Mouse (Mus musculus) liver (tissue): ENCODE measurements around the gene Smg5.
"Not testable (repeated sequence)": the region's sequence is repeated elsewhere in the genome, so short reads cannot be mapped to it uniquely, and the experiment has no call there.

Source experiments
- DNase-seq: peaks from one replicate; pipeline ENCODE4 v3.0.0-alpha.2; 2020; ENCODE audit warnings: mixed read lengths

Smg5 gene

DNA sequence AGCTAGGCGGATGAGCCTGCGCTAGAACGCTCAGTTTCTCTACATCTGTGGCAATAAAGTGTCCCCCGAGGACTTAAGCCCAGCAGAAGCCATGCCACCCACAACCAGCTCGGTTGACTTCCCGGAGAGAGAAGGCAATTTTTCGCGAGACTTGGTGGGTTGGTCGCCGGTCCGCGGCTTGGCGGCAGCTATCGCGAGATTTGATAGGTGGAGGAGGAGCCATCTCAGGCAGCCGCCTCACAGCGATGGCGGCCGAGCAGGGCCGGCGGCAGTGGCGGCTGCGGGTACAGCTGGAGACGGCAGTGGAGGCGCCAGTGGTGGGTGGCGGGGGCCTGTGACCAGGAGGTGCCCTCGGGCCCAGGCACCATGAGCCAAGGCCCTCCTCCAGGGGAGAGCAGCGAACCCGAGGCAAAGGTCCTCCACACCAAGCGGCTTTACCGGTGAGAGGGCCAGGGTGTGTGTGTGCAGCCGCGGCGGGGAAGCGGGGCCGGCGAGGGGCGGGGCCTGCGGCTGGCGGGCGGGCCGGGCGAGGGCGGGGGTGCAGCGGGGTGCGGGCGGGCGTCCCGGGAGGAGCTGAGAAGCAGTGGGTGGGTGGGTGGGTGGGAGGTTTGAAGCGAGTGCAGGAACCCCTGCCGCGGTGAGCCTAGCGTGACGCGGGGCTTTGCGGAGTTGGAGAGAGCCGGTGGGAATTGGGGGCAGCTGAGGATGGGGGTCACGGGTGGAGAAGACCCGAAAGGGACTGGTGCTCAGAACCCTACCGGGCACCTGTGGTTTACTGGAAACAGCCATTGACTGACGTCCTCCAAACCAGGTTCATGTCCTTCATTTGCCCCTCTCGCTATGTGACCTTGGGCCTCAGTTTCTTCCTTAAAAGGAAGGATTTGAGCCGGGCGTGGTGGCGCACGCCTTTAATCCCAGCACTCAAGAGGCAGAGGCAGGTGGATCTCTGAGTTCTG lies at the start of gene Smg5, which contains the start of gene Tmem79:
Smg5 (plus strand) TSS at position 203 of the 956 bp plus-strand sequence.
Tmem79 (minus strand) TSS at position 91 of the 956 bp plus-strand sequence.
- DNase-seq = peak; percentile 96

DNA sequence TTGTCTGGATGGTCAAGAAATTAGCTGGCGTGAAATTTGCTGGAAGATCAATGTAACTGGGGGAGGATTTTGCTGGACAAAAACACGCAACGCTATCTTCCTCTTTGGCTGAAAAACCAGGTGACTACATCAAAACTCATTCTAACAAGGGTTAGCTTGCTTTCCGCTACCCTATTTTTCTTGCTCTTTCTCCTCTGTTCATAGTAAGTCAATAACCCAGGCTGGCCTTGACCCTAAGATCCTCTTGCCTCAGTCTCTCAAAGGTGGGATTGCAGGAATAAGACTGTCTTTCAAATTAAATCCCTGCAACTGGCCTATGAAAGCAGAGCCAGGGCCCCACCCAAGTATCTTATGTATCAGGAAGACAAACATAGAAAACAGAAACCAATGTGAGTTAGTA lies 49.0 kb upstream of the Smg5 start, which contains the start of gene Gm38392:
Gm38392 (minus strand) TSS at position 101 of the 400 bp plus-strand sequence.
- no peak for DNase-seq

DNA sequence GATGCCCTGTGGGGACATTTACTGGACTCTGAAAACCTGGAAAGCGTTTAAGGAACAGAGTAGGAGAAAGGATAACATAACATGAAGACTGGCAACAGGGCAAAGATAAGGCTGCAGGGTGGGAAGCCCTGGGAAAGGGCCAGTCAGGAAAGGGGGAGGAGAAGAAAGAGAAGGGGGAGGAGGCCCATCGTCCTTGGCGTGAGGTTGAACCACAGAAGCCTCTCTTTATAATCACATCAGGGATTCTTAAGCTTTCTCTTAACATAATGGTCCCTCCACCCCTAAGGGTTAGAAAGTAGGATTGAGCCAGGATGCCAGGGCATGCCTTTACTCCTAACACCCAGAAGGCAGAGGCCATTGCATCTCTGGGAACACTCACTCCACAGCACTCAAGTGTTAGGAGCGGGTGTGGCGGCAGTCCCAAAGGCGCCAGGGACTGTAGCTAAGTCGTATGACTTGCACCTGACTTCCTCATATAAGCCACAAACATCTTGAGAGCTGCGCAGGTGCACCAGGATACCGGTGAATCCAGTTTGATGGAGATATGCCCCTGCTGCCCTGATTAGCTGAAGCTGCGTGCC lies 47.8 kb upstream of the Smg5 start:
- not testable (repeated sequence) for DNase-seq

DNA sequence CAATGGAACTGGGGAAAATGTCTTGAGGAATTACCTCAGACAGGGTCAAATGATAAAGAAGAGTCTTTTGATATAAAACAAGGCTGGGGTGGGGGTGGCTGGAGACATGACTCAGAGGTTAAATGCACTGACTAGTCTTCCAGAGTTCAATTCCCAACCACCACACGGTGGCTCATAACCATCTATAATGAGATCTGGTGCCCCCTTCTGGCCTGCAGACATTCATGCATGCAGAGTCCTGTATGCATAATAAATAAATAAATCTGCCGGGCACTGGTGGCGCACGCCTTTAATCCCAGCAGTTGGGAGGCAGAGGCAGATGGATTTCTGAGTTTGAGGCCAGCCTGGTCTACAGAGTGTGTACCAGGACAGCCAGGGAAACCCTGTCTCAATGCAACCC lies 44.1 kb upstream of the Smg5 start:
- peak; percentile 15 for DNase-seq

DNA sequence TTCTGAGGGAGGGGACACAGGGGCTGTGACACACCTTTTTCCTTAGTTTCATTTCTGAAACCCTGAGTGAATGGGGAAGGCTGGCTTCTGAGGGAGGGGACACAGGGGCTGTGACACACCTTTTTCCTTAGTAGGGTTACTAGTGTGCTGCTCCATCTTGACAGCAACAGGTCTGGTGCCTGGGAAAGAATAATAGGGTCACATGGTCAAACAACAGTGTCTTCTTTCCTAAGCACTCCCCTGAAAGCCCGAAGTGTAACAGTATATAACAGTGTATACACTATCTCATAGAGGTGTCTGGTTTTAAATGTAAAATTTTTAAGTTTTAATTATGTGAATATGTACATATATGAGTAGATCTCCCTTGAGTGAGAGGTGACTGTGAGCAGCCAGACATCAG lies 40.8 kb upstream of the Smg5 start:
- DNase-seq = not testable (repeated sequence)

DNA sequence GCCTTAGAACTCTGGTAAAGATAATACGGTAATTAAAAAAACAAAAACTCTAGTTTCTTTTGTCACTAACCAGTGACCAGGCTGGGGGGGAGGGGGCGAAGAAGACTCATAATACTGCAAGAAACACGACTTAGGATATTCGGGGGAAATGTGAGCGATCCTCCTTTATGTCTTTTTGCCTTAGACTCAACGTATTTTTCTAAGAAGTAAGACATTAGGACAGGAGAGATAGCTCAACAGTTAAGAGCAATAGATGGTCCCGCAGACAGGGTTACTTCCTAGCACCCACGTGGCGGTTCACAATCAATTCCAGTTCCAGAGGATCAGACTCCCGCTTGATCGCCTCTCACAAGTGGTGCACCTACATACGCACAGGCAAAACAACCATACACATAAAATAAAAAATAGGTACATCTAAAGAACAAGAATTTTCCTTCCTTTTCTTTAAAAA lies 39.9 kb upstream of the Smg5 start:
- no peak for DNase-seq

DNA sequence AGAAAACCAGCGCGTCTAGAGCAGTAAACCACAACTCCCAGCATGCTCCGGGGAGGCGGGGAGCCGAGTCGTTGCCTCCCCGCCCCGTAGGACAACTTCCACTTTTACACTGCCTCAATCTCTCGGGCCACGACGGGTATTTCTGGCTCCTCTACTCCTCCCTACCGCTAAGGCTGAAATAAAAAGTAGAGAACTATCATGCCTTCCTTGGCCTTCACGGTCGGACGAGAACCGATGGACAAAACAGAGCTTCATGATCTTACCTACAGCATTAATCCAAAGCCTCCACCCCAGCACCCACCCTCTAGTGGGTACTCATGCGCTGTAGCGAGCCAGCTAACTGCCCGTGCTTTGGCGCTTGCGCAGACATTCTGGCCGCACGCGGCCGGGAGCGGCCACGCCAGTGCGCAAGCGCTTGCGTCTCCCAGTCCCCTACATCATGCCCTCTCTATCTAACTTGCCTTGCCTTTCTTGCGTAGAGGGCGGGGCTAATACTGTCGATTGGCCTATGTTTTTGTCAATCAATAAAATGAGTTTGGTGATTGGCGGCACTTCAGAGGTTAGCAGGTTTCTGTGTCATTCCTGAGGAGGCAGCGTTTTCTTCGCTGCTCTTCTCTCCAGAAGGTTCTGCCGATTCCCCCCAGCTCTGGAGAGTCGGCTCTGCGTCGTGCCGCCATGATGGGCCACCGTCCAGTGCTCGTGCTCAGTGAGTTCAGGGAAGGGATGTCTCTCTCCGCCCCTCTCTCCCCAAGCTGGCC lies 39.3 kb upstream of the Smg5 start, which contains the start of the genes Tsacc and Cct3:
Tsacc (minus strand) TSS at position 439 of the 758 bp plus-strand sequence.
Cct3 (plus strand) TSS at position 556 of the 758 bp plus-strand sequence.
- peak; percentile 96 for DNase-seq

DNA sequence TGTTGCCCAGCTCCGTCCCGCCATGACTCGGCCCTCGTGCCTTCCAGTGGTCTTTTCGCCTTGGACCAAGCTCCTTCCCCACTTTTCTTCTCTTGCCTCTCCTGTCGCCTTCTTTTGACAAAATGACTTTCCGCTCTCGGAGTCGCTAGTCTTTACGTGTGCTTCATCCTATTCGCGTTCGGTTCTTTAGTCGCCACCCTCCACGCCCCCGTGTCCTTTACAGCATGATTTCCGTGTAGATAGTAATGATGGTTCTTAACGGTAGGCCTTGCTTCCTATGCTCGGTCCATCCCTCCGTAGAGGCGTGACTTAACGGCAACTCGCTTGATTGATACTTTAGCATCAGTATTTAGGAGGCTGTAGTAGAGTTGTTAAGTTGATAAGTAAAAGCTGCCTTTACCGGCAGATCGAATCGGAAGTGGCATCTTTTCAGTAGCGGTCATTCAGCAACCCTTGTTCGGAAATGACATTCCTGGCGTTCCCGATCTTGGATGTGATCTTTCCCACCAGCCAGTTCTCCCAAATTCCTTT lies 38.7 kb upstream of the Smg5 start:
- peak; percentile 45 for DNase-seq

DNA sequence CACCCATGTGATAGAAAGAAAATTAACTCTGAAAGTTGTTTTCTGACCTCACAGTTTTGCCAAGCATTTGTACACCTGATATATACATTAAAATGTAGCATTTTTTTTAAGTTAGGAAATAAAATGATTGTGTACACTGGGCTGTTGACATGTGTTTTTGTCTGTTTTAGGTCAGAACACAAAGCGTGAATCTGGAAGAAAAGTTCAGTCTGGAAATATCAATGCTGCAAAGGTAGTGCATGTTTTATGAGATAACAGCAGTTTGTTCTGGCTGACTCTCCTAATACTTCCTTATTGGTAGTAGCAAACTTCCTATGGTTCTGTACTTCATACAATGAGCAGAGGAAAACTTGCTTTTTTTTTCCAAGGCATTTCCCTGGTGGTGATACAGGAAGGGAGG lies 36.9 kb upstream of the Smg5 start:
- no peak for DNase-seq

DNA sequence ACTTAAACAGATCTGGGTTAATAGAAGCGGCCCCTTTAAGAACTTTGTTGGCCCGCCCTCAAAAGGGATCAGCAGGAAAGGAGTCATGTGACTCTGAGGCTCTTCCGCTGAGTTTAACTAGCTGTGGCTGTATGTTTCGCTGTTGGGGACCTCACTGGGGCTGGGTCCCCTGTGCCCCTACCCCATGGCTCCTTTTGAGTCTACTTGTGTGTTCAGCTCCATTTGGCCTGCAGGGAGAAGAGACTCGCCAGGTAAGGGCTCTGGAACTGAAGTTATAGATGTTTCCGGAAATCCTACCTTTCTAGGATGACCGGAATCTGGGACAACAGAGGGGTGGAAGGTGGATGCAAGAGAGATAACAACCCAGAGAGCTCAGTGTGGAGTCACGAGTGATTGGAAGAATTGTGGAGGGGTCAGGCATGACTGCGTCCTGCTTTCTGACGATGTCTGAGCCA lies 11.1 kb upstream of the Smg5 start, which contains the start of gene Glmp:
Glmp (plus strand) TSS at position 73 of the 455 bp plus-strand sequence.
- DNase-seq = peak; percentile 66

DNA sequence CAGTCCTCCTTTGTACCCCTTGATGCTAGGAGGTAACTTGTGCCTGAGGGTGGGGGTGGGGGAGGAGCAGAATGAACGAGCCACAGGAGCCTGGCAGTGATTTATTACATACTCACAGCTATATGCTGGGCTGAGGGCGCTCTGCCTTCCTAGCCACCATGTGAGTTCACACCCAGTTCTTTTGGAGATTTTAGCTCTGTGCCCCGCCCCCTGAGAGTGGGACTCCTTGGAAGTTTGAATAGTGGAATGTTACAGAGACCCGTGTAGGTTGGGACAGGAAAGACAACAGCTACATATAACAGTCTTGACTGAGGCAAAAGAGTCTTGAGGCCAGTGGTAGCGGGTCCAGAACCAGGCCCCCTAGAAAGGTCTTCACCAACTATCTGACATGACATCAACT lies 7.1 kb upstream of the Smg5 start:
- DNase-seq = no peak

DNA sequence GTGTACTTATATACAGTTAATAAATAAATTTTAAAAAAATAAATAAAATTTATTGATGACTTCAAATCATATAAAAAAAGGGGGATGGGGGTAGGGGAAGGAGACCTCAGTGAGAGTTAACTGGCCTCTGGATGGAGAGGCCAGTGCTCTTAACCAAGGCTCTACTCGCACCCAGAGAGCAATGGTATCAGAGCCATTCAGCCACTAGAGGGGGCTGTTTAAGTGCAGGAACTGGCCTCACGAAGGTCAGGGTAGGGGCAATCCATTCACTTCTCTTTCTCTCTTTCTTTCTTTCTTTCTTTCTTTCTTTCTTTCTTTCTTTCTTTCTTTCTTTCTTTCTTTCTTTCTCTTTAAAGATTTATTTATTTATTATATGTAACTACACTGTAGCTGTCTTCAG lies 4.8 kb upstream of the Smg5 start:
- peak; percentile 78 for DNase-seq

DNA sequence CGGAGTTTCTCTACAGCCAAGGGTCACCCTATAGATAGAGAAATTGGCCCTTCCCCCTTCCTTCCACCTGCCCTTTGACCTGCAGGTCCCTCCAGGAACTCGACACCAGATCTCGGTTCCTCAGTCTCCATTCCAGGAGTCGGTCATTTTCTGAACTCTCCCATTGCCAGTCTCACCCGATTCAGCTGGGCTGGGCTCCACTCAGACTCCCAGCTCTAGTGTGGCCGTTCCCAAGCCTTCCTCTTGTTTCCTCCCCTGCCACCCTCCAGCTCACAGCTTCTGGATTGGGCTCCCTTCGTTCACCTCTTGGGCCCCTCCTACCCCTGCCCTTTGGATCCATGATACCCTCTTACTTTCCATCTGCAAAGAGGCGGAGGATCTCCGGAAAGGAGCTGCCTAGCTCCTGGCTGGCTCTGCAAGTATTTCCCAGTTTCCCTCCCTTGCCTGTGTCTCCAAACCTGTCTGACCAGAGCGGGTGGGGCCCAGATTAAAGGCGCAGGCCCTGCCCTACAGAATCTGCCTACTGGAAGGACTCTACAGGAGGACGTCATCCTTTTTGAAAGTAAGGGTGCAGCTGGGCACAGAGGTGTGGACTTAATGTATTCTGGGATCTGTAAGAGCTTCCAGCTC lies 1.9 kb upstream of the Smg5 start:
- peak; percentile 80 for DNase-seq

DNA sequence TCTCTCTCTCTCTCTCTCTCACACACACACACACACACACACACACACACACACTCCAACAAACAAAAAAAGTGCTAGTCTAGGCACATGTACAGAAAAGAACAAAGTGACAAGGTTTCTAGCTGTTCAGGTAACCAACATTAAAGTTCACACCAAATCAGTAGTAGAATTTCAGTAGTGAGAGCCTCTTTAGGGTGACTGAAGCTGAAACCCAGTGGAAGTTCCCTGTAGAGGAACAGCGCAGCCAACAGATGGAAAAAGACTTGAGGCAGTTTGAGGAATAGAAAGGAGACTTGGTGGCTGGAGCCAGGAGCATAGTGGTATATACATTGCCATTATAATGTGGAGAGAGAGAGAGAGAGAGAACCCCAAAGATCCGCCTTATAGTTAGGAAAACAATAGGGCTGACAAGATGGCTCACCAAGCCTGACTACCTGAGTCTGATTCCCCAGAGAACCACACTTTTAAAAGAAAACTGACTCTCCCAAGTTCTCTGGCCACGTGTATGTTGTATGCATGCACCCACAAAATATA lies 1.1 kb upstream of the Smg5 start:
- no peak for DNase-seq

DNA sequence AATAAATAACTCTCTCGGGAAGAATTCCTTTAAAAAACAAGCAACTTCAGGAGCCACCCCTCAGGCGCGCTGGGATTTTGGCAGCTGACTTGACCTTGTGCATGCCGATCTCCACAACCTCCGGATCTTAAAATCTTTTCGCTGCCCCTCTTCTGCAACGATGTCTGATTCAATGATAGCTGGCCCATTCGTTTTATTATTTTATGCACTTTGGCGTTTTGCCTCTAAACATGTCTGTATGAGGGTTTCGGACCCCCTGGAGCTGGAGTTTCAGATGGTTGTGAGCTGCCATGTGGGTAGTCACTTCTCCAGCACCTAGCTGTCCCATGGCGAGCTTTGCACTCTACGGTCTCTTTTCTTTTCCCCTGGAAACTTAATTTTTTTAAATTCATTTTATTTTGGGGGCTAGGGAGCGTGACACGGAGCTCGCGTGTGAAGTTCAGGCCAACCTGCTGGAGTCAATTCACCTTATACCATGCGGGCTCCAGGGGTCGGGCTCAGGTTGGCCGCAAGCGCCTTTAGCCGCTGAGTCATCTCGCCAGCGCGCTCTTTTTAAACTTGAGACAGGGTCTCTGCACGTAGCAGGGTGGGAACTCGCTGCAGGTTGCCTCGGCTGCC lies 515 bp upstream of the Smg5 start:
- DNase-seq = peak; percentile 47

DNA sequence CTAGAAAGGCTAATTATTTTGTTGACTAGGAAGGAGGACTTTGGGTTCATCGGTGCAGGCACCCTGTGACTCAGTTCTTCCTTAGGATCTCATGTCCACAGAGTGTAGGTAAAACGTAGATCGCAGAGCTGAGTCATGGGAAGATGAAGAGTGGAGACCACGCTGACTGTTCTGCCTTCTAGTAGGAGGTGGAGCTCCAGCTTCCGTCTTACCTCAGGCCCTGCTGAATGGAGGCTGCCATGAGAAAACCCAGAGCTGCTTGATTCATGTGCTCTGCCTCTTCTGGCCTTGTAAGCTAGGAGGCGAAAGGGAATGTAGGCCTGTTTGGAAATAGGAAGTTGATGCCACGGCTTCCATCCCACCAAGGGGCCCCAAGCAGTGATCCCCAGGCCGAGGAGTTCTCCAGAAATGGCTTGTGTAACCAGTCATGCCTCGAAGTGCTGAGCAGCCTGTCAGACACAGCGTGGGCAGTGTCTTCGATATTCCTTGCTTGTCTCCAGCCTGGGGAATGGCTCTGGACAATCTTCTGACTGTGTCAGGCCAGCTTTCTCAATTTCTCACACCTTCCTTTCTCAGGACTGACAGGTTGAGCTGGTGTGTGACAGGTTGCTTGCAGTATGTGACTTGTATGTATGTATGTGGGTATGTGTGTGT lies 1.4 kb downstream of the Smg5 start:
- peak; percentile 74 for DNase-seq

DNA sequence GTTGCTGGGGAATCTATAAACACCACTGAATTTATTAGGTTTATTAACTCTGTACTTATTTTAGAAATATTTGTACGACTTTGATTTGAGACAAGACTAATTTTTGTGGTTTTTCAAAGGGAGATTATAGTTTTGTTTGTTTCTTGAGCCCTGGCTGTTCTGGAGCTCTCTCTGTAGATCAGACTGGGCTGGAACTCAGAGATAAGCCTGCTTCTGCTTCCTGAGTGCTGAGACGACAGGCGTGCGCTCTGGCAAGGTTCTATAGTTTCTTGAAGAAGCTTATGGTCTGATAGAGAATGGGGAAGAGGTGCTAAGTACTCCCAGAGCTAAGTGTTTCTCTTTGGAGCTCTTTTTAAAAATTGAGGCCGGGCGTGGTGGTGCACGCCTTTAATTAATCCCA lies 2.3 kb downstream of the Smg5 start:
- DNase-seq = peak; percentile 79

DNA sequence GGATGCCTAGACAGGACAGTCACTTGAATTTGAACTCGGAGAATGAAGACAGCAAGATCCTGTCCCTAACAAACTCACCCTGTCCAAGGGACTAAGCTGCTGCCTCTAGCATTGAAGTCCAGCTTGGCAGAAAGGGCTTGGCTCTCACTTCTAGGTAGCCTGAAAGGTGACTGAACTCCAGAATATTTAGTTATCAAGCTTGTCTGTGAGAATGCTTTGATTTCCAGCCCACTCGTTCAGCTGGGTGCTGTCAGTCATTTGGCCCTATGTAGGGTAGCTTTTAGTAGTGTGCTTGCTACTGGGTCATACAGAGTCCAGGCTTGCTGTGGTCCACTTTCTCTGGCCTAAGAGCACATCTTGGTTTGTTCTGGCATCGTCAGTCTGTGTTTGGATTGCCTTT lies 2.9 kb downstream of the Smg5 start:
- no peak for DNase-seq

DNA sequence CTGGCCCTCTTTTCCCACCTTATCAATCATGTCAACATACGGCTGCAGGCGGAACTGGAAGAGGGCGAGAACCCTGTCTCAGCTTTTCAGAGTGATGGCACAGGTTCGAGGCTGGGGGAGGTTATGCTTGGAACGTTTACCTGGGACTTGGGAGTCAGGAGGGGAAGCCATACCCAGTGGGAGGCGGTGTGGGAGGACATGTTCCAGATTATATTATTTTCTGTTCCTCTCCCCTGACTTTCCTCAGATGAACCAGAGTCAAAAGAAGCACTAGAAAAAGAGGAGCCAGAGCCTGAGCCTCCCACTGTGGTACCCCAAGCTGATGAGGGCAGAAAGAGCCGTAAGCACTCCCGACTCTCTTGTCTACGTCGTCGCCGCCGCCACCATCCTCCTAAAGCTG lies 14.7 kb downstream of the Smg5 start:
- DNase-seq = no peak

DNA sequence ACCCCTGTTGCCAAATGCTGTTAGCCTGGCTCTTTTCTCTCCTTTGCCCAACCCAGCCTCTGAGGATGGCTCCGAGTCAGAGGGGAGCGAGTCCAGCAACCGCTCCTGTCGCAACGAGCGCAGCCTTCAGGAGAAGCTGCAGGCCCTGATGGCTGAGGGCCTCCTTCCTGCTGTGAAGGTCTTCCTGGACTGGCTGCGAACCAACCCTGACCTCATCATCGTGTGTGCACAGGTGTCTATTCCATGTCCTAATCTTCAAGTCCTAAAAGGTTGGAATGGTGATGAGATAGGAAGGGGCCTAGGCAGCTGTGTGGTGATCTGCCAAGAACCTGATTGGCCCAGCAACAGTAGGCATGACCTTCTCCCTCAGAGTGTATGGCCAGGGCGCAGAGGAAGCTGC lies 16.8 kb downstream of the Smg5 start:
- DNase-seq = no peak
